Mouse (Mus musculus) B cell, adult 2 months (primary cell): ENCODE measurements around the gene Wipf1.
A peak's percentile ranks its signal among the peaks of the same experiment; 100 is the strongest.
"Not testable (repeated sequence)": the region's sequence is repeated elsewhere in the genome, so short reads cannot be mapped to it uniquely, and the experiment has no call there.

ENCODE experiments used
- DNase-seq, 2 experiments: peaks; one replicate each; pipeline ENCODE4 v3.0.0; 2022

Wipf1 gene

DNA sequence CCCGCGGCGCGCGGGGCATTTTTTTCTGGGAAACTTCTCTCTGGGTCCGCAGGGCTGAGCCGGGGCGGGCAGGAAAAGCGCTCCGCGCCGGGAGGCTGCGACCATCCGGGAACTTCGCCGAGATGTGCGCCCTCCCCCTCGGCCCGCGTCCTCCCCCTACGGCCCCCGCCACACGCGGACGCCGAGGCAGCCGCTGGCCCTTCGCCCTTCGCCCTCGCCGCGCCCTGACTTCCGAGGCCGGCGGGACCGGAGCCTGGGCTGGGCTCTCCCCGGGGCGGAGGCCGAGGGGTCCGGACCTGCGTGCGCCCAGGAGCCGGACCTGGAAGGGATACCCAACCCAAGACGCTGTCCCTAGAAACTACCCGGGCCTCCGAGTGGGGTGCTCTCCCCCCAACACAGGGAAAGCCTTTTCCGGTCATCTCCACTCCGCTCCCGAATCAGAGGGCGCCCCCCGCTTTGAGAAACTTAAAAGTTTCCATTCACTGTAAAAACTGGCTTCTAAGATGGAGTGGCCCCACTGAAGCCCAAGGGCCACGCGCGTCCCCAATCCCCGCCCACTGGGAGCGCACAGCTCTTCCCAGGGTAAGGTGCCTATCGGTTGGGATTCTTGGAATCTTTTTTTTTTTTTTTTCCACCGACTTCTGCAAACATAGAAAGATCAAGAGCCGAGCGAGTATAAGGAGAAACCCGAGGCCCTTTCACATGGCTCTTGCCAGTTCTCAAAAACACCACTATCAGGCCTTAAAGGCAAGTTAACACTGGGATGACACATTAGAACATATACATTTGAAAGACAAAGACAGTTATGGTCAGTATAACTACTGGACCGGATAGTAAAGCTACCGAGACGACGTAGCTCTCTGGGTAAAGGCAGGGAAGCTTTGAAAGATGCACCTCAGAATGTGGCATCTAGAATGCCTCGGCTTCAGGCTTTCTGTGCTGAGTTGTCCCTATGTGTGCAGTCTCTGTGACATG lies at the start of gene Wipf1:
Gene Wipf1 (minus strand): TSS at position 379 of the 975 bp plus-strand sequence.
- peak in 1 of 2 experiments; percentile 33 for DNase-seq

DNA sequence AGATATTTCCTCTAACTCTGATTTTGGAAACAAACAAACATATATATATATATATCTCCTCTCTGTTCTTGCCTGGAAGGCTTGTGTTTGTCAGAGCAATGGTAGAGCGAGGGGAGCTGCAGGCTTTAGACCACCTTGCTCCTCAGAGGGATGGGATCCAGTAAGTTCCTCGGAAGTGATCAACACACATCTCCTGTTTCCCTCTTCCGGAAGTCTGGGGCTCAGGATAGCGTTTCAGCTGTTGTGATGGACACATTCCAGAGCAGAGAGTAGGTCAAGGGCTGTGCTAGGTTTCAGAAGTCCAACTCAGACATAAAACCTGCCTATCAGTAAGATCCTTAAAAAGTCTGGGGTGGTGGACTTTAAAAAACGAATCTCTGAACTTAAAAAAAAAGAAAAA lies 49.6 kb upstream of the Wipf1 start:
- no peak for DNase-seq

DNA sequence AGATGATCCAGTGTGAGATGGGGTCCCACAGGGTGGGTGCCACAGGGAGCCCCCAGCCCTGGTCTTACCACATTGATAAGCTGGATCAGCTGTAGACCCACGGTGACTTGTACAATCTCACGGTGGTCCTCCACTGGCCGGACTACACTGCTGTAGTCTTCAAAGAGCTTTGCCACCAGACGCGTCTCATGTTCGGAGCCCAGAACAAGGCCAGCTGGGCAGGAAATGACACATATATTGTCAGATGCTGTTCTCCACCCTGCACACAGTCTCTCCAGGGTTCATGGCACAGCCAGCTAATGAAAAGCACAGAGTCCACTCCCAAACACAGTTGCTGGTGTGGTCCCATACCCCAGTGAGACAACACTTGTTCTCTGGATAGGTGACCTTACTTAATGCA lies 44.9 kb upstream of the Wipf1 start:
- DNase-seq: no peak

DNA sequence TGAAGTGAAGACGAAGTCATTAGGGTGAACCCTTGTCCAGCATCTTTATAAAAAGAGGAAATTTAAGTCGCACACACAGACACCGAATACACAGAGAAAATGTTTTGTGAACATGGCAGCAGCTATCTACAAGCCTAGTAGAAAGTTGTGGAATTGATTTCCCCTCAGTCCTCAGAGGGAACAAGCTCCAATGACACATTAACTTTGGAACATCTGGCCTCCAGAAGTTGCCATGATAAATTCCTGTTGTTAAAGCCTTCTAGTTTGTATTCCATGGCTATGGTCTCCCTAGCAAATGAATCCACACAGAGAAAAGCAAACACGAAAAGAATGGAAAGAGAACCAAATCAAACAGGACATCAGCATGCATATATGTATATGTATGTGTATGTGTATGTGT lies 44.0 kb upstream of the Wipf1 start:
- no peak for DNase-seq

DNA sequence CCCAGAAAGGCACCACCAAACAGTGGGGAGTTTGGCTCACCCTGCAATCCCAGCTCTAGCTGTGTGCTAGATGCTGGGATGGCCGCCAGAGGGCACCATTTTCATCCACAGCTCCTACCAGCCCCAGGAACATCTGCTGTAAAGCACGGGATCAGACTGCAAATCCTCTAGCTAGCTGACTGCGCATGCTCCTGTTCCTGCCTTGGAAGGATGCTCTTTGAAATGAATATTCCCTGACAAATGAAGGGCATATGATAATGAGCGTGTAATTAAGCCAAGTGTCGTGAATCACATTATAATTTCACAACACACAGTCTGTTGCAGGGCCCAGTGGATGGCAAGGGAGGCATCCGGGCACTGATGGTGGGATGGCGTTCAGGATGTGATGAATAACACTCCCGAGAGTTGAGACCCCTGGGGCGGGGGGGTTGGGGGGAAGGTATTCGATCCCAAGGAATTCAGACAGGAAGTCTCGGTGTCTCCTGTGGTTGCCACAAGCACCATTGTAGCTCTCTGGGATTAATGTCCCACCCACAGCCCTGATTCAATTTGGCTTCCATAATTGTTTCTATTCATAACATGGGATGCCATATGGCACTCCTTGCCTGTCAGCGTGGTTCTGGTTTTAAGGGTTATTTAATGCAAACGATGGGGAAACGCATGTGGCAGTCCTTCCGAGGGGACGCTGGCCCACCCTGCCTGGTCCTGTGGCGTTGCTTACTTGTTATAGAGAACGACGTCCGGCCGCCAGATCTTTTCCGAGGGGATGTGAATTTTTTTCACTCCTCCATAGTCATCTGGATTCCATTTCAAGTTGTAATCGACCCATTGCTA lies 43.2 kb upstream of the Wipf1 start:
- peak; percentile 58 to 59 for DNase-seq

DNA sequence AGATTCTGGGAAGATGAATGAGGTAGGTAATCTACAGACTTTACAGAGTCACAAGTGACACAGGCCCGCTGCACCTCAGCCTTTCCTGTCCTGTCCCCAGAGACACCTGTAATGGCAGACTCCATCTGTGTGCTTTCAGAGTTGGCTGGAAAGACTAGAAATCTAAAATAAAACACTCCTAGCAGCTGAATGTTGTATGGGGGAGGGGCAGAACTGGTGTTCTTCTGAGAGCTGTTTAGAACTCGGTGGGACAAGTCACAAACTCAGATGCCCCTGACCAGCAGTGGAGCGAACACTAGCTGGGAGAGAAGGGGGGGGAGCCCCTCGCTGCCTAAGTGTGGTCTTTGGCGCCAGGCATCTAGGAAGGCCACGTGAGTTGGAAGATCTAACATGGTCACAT lies 42.4 kb upstream of the Wipf1 start:
- DNase-seq: no peak

DNA sequence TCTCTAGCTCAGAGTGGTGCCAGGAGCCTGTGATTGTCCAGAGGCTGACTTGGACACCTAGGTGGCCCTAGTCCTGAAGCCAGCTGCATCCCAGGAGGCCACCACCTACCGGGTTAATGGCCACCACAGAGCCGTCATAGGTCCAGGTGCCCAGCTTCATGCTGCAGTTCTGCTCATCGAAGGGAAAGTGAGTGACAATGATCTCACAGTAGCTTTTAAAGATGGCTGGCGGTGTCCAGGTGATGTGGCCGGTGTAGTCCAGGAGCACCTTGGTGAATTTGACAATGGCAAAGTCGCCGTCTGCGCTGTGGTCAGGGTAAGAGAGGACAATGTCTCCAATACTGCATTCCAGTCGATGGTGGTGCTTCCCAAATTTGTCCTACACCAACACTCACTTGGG lies 41.8 kb upstream of the Wipf1 start:
- no peak for DNase-seq

DNA sequence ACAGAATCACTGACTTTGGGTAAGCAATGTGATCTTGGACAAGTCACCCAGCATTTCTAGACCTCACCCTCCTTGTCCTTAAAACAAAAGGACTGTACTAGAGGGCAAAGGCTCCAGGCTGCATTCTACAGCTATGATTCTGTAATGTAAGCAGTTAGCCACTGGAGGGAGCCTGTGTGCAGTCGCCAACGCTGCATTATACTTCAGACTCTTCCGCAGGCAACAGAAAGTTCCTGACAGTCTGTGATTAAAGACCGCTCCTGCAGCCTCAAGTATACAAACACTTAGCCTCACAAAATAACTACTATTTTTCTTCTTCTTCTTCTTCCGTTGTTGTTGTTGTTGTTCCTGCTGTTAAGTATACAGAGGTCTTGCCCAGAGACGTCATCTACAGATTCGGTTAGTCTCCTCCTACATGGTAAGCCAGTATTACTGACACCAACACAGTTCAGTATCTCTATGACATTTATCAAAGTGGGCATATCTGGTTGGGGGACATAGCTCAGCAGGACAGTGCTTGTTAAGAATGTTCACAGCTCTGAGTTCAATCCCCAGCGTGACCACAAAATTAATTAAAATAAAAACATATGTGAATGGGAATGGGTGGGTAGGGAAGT lies 37.6 kb upstream of the Wipf1 start:
- DNase-seq: peak; percentile 70 to 74

DNA sequence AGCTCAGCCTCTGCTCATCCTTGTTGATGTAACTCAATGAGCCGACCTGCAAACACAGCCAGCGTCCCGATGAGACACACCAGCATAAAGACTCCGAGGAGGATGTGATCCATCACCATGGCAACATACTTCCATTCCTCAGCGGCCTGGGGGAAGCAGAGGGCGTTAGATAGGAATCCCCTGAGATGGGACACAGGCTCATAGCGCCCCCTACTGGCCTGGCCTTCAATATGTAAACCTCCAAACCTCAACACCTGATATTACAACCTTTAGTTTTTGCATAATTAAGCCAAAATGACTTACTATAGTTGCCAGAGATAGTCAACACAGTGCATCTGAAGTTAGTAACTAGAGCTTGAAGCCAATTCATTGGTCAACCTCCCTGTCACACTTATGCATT lies 36.6 kb upstream of the Wipf1 start:
- peak; percentile 73 to 75 for DNase-seq

DNA sequence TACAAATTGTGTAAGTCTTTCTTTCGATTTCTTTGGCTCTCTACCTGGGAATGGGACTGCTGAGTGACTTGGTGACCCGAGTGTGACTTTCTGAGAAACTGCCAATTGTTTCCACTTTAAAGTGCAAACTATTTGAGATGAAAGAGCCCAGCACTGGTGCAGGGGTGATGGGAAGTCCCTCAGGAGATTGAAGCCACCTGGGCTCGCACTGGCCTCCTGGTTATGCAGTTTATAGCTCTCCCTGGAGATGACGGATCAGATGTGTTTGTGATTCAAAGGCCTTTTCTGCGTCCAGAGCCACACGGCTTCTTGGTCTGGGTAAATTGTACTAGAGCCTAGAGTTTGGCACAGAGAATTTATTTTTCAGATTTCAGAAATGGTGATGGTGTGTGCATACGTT lies 34.2 kb upstream of the Wipf1 start:
- no peak for DNase-seq

DNA sequence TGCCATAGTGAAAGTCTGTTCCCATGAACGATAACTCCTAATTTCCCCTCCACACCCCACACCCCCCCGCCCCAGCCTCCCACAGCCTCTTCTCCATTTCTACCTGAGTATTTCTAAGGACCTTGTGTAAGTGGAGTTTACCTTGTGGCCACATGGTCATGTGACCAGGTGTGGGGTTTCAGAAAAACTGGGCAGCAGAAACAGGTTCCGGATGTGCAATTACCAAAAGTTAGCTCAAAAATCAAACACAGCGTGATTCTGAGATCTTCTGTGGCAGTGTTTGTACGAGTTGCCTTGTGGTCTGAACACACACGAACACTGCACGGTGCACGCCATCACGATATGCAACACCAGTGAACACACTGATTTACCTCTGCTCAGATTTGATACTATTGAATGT lies 33.1 kb upstream of the Wipf1 start:
- no peak for DNase-seq

DNA sequence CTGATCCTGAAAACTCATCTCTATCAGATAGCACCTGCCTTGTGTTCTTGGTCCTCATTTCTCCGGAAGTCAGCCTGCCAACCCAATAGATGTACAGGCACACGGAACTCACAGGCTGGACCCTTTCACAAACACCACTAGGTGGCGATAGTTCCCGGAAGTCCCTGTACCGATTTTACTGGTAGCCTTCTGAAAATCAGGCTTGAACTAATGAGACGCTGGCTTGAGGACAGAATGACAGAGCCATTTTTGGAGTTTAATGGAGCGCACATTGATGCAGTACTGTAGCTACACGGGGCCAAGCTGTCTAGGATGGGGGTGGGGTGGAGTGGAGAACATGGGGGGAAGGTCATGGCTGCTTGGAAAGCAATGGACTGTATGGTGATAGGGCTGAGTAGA lies 32.1 kb upstream of the Wipf1 start:
- peak; percentile 70 to 72 for DNase-seq

DNA sequence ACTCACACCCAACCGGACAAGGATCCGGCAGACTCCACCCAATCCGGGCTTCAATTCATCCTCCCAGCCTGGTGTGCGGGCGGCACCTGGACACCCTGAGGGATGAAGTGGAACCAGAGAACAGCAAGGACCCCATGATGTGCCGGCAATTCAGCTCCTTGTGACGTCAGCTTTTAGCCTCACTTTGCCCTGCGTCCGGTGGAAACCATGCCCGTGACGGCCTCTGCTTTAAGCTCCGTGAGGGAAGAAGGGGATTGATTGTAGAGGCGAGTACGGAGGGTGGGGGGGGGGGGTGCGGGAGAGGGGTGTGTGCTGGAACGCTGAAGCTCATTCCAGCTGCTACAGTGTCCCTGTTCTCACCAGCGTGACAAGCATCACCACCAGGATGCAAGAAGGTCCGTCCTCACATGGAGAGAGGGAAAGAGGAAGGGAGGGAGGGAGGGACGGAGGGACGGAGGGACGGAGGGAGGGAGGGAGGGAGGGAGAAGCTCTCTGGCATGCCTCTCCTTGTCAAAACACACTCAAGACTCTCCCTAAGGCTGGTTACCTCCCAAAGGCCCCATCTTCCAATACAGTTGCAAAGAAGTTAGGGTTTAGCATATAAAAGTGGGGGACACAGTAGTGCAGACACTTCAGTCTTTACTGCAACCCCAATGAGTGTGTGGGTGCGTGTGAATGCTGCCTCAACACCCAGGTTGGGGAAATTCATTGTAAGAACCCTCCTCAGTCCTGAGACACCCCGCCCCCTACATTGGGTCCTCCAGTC lies 31.5 kb upstream of the Wipf1 start:
- DNase-seq: no peak

DNA sequence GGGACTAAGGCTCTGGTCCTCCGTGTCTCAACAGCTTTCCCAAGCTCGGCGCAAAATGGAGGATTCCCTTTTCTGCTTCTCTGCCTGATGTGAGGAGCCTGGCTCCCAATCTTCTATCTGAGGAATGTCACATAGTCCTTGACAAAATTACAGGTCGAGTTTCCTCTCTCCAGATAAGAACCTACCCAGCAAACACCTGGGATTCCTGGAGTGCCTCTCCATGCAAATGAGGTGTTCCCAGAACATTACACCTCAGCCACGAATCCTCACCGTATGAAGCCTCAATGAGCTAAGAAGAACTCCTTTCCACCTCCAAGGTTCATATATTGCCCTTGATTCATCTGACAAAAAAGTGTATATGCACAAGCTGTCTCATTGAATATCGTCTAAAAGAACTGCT lies 30.9 kb upstream of the Wipf1 start:
- DNase-seq: no peak

DNA sequence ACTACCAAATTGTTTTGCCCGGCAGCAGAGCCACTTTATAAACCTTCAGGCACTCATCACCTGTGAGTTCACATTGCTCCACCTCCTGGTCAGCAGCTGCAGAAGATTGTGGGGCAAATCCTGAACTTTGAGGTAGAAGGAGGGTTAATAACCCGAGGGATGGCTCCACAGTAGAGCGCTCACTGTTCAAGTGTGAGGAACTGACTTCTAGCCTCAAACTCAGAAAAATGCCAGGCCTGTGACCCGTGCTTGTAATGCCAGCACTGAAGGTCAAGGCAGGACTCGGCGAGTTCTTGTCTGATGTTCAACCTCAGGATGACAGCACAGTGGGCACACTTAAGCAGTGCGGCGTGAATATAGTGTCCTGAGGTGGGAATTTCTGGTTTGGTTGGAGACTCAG lies 28.4 kb upstream of the Wipf1 start:
- DNase-seq: no peak

DNA sequence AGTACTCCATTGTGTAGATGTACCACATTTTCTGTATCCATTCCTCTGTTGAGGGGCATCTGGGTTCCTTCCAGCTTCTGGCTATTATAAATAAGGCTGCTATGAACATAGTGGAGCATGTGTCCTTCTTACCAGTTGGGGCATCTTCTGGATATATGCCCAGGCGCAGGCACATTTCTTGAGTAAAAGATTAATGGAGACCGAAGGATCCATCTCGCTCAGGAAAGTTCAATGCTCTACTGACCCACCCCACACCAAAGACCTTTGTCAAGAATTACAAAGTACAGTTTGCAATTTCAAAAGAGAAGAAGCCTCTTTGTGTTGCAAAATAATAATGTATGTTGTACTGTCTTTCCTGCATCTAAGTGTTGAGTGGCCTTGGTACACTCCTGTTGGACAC lies 27.5 kb upstream of the Wipf1 start:
- DNase-seq: not testable (repeated sequence)

DNA sequence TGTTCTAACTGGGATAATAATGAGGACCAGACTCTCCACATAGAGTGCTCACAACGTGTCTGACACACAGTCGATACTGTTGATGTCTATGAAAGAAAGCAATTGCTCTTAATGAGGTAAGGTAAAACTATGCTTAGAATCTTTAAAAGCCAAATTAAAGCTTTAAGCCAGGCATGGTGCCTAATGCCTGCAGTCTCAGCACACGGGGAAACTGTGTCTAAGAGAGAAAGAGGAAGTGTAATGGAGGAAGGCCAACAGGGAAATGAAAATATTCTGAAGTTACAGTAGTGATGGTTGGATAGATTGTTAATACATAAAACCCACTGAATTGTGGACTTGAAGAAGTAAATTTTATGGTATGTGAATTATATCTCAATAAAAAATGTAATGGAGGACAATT lies 24.9 kb upstream of the Wipf1 start:
- no peak for DNase-seq

DNA sequence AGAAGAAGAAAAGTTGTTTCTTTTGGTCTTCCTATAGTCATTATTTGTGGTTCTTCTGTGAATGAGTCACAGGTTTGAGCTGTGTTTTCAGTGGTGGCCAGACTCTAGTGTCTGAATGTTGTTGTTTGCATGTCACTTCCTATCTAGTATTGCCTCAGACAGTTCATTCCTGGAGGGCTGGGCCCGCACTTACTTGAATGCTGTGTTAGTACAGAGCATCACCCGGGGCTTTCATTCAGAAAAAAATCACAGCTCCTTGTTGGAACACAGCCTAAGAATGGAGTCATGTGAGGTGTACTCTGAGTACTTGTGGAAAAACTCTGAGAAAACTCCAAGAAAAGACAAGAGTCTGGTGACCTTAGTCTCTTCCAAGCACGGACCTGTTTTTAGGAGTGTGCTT lies 23.4 kb upstream of the Wipf1 start:
- DNase-seq: no peak

DNA sequence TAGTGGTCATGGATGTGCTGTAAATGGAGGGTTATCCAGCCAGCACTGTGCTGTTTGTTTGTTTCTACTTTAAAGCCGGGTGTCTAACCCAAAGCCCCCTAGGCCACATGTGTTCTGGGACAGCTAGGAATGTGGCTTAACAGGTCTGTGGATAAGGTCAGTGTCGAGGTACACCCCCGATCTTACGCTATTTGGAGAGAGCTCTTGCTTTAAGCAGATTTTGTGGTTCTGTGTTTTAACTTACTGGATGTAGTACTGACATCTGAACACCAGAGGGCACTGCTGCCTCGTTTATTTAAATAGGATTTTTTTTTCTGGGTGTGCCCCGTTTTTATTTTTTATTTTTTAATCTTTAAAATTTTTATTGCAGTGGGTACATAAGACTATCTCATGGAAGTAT lies 21.2 kb upstream of the Wipf1 start:
- DNase-seq: peak; percentile 60 to 62

DNA sequence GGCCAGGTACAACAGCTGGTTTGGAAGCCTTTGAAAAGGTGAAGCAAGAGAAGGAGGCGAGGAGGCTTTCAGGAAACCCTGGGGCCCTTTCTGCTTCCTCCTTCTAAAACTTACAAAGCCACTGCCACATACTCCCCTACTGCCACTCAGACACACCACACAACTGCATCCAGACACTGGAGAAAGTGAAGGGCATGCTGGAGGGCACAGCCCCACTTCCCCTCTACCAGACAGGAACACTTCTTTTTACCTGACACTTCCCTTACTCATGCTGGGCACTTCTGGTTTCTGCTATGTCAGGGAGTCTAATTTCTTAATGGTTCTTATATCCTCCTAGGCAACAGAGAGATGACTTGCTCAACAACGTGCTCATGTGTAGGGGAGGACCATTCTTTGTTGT lies 19.0 kb upstream of the Wipf1 start:
- no peak for DNase-seq

DNA sequence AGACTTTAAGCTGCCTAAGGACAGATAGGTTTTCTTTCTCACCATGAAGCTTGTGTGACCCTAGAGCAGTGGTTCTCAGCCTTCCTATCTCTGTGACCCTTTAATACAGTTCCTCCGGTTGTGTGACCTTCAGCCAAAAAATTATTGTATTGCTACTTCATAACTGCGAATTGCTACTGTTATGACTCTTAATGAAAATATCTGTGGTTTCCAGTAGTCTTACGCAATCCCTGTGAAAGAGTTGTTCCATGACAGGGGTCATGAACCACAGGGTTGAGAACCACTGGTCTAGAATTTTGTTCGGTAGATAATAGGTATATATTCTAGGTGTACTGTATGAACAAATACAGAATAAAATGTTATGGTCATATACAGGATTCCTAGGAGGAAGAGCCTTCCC lies 17.7 kb upstream of the Wipf1 start:
- DNase-seq: no peak

DNA sequence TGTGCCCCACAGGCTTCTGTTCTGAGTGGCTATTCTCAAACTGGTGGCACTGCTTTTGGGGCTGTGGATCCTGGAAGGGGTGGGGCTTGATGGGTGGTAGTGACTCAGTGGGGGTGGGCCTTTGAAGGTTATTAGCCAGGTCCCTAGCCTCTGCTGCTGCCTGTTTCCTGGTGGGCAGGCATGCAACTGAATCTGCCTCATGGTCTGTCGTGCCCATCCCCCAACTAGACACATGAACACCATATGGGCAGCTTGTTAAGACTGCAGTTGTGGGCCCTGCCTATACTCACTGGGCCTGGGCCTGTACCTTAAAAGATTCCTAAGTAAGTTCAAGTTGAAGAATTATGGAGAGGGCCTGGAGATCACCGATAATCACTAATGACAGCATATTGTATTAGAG lies 16.0 kb upstream of the Wipf1 start:
- no peak for DNase-seq
